Mouse (Mus musculus): ENCODE data around the gene Pkd2.

GRCm38 (mm10) chr5:104415999-104416398 is 43.3 kb upstream of the Pkd2 start:
- TF ChIP-seq CTCF (IDR thresholded peaks at IDR 0.05; ENCODE audit: insufficient read depth, low read depth, low read length) (no peak), POLR2A (IDR thresholded peaks at IDR 0.05; ENCODE audit: insufficient read depth, low read depth, low read length) (no peak)

All from olfactory bulb, adult 2 months (tissue).